Mouse (Mus musculus) liver, embryonic 14.5 days (tissue): ENCODE measurements around the gene Strn4. TPM values are rescaled to one million over a fixed set of nuclear protein-coding genes. Genes with fewer than 3 reads are reported as not detected.

Experiments
- ATAC-seq: fragments of 200-750 bp; cut with Nextera tagmentation; 2 replicates; pipeline ENCODE4 v1.8.0; 2017; ENCODE audit warnings: moderate number of reproducible peaks, mild to moderate bottlenecking, moderate library complexity; ENCODE audit not compliant: insufficient read depth
- DNase-seq, 3 experiments: peaks; one replicate each; pipeline ENCODE4 v3.0.0-alpha.2; 2012 to 2013; ENCODE audit warnings: low read depth in 3 of 3, low spot score in 3 of 3
- H3K27ac ChIP-seq: fragments of 300-500 bp; sonication (generic); 2 replicates; pipeline ENCODE4 v1.5.1; 2014; ENCODE audit warnings: moderate library complexity, mild to moderate bottlenecking, control low read depth, inconsistent platforms
- H3K27me3 ChIP-seq: fragments of 300-500 bp; sonication (generic); 2 replicates; pipeline ENCODE4 v1.6.1; 2014; ENCODE audit warnings: mild to moderate bottlenecking, low read length, moderate library complexity; ENCODE audit not compliant: control insufficient read depth, insufficient read depth
- H3K36me3 ChIP-seq: fragments of 300-500 bp; sonication (generic); replicated peaks from 2 replicates; pipeline ENCODE4 v1.6.1; 2014; ENCODE audit warnings: low read depth; ENCODE audit not compliant: control insufficient read depth, insufficient read depth
- H3K4me1 ChIP-seq, 2 experiments: fragments of 200-500 bp in 1 of 2; fragments of 300-500 bp in 1 of 2; sonication (generic) in 1 of 2; replicated peaks; 2 replicates each; pipeline ENCODE4 v1.6.1; 2012 to 2014; ENCODE audit warnings: antibody characterized with exemption in 1 of 2, inconsistent platforms in 1 of 2, low read length in 1 of 2; ENCODE audit not compliant: control insufficient read depth in 2 of 2, insufficient read depth in 2 of 2
- H3K4me2 ChIP-seq: fragments of 300-500 bp; sonication (generic); 2 replicates; pipeline ENCODE4 v1.6.1; 2014; ENCODE audit warnings: low read depth, mild to moderate bottlenecking, control low read depth, moderate library complexity
- H3K4me3 ChIP-seq, 2 experiments: fragments of 200-500 bp in 1 of 2; fragments of 300-500 bp in 1 of 2; sonication (generic) in 1 of 2; 2 replicates each; pipeline ENCODE4 v1.5.1; 2012 to 2014; ENCODE audit warnings: low read depth in 2 of 2, low read length in 2 of 2, mild to moderate bottlenecking in 2 of 2, control low read depth in 1 of 2, inconsistent platforms in 1 of 2, moderate library complexity in 1 of 2; ENCODE audit not compliant: insufficient read depth in 1 of 2
- H3K9ac ChIP-seq: fragments of 300-500 bp; sonication (generic); replicated peaks from 2 replicates; pipeline ENCODE4 v1.6.1; 2014; ENCODE audit warnings: mild to moderate bottlenecking, control low read depth, moderate library complexity
- H3K9me3 ChIP-seq: fragments of 300-500 bp; sonication (generic); 2 replicates; pipeline ENCODE4 v1.6.1; 2016; ENCODE audit warnings: low read length, mixed read lengths; ENCODE audit not compliant: control insufficient read depth
- CTCF ChIP-seq: IDR thresholded peaks from 2 replicates; pipeline ENCODE4 v1.5.1; 2016; ENCODE audit warnings: antibody characterized with exemption, low read depth, control low read depth
- EP300 ChIP-seq: IDR thresholded peaks from 2 replicates; pipeline ENCODE4 v1.6.1; 2016; ENCODE audit warnings: antibody characterized with exemption, low read depth
- WGBS: fragments of 180-500 bp; shearing (Covaris S2); extraction: QIAGEN DNeasy Blood & Tissue Kit; methylation state at CpG from one replicate; pipeline ENCODE4 v1.1.7; 2014; ENCODE audit not compliant: insufficient replicate concordance; 5-methylcytosine and 5-hydroxymethylcytosine counted together
- polyA plus RNA-seq, 2 experiments: library from polyadenylated mRNA; depleted of rRNA in 1 of 2; stranded (reverse) in 1 of 2; unstranded in 1 of 2; fragments of >200 nt; fragmentation: Nextera tagmentation in 1 of 2; extraction: Ambion mirVana in 1 of 2; gene quantifications; 2 replicates each; pipeline versions ENCODE4 v1.2.1 to v1.2.3; 2012 to 2014

Gene Strn4
- polyA plus RNA-seq, 2 experiments, result 27.2 to 43.0 TPM

GRCm38 (mm10) chr7:16851636-16852035 is 35.9 kb downstream of the Strn4 start:
- H3K4me2 ChIP-seq, result no peak overlapping the region
- H3K27ac ChIP-seq, result no peak overlapping the region
- ATAC-seq (no peak), DNase-seq (no peak)
- TF ChIP-seq CTCF (no peak), EP300 (no peak)
- no peaks in the 10 kb centered on the region for H3K4me1 ChIP-seq
- no peak overlapping the region for H3K4me3 ChIP-seq
- no peaks in the 10 kb centered on the region for H3K36me3 ChIP-seq
- H3K9me3 ChIP-seq, result no peaks in the 10 kb centered on the region
- no peaks in the 10 kb centered on the region for H3K27me3 ChIP-seq
- 70% methylated on average over 4 of the region's 4 CpGs for WGBS
- no peak overlapping the region for H3K9ac ChIP-seq

GRCm38 (mm10) chr7:16853302-16853831 is 37.7 kb downstream of the Strn4 start:
- Histone ChIP-seq H3K4me3 (no peak overlapping the region), H3K4me2 (no peak overlapping the region), H3K27me3 (no peaks in the 10 kb centered on the region), H3K36me3 (no peaks in the 10 kb centered on the region), H3K9ac (no peak overlapping the region), H3K9me3 (no peaks in the 10 kb centered on the region), H3K27ac (no peak overlapping the region), H3K4me1 (no peaks in the 10 kb centered on the region)
- ATAC-seq (no peak), DNase-seq (no peak)
- no peak for TF ChIP-seq EP300
- TF ChIP-seq CTCF, result no peak
- 76% methylated on average over 14 of the region's 14 CpGs for WGBS

- H3K4me2 ChIP-seq, result no peak overlapping the region
- H3K27ac ChIP-seq, result no peak overlapping the region
- H3K9ac ChIP-seq, result no peak overlapping the region
- DNase-seq (no peak), ATAC-seq (no peak)
- H3K27me3 ChIP-seq, result no peaks in the 10 kb centered on the region
- H3K4me3 ChIP-seq, result no peak overlapping the region
- H3K36me3 ChIP-seq, result no peaks in the 10 kb centered on the region
- WGBS, result 36% methylated on average over 17 of the region's 17 CpGs
- TF ChIP-seq CTCF (peak; percentile 92), EP300 (no peak)
- H3K4me1 ChIP-seq, result no peaks in the 10 kb centered on the region
- no peaks in the 10 kb centered on the region for H3K9me3 ChIP-seq
Observed at GRCm38 (mm10) chr7:16858336-16858735, 42.6 kb downstream of the Strn4 start.

GRCm38 (mm10) chr7:16859902-16860651 is 44.4 kb downstream of the Strn4 start:
- TF ChIP-seq EP300 (no peak), CTCF (peak; percentile 76)
- Histone ChIP-seq H3K27me3 (no peaks in the 10 kb centered on the region), H3K9ac (no peak overlapping the region), H3K9me3 (no peaks in the 10 kb centered on the region), H3K36me3 (no peaks in the 10 kb centered on the region), H3K4me1 (no peaks in the 10 kb centered on the region), H3K4me2 (no peak overlapping the region), H3K27ac (no peak overlapping the region), H3K4me3 (no peak overlapping the region)
- 28% methylated on average over 5 of the region's 5 CpGs for WGBS
- no peak for ATAC-seq
- peak in 2 of 3 experiments; percentile 40 to 41 for DNase-seq

GRCm38 (mm10) chr7:16867488-16867887 is 51.8 kb downstream of the Strn4 start:
- Histone ChIP-seq H3K4me2 (no peak overlapping the region), H3K4me1 (peaks cover 0 to 3% of the 10 kb centered on the region in 2 experiments; a peak in 1 of 4 replicates), H3K9me3 (no peaks in the 10 kb centered on the region), H3K9ac (no peak overlapping the region), H3K36me3 (no peaks in the 10 kb centered on the region), H3K27me3 (no peaks in the 10 kb centered on the region), H3K4me3 (no peak overlapping the region), H3K27ac (no peak overlapping the region)
- ATAC-seq (peak; percentile 40; the same call in 1 of the 2 replicates), DNase-seq (no peak)
- no peak for TF ChIP-seq CTCF
- TF ChIP-seq EP300, result no peak
- 58% methylated on average over 3 of the region's 3 CpGs for WGBS
